Mouse (Mus musculus) neural tube, embryonic 14.5 days (tissue): ENCODE data around the gene Tbl1xr1. TPM values are rescaled to one million over a fixed set of nuclear protein-coding genes. Genes with fewer than 3 reads are reported as not detected.

ENCODE experiments used
- ATAC-seq: fragments of 200-750 bp; cut with Nextera tagmentation; 2 replicates; pipeline ENCODE4 v1.8.0; 2017; ENCODE audit warnings: low read depth, mild to moderate bottlenecking, moderate TSS enrichment, moderate library complexity
- H3K27ac ChIP-seq: fragments of 300-500 bp; sonication (generic); 2 replicates; pipeline ENCODE4 v1.5.1; 2014; ENCODE audit warnings: low read depth, mild to moderate bottlenecking, control low read depth, low read length, moderate library complexity, mixed read lengths
- H3K27me3 ChIP-seq: fragments of 300-500 bp; sonication (generic); 2 replicates; pipeline ENCODE4 v1.6.1; 2014; ENCODE audit warnings: low read length; ENCODE audit not compliant: control insufficient read depth, insufficient read depth
- H3K36me3 ChIP-seq: fragments of 300-500 bp; sonication (generic); 2 replicates; pipeline ENCODE4 v1.6.1; 2014; ENCODE audit warnings: low read length, mixed read lengths; ENCODE audit not compliant: control insufficient read depth, insufficient read depth
- H3K4me1 ChIP-seq: fragments of 300-500 bp; sonication (generic); 2 replicates; pipeline ENCODE4 v1.6.1; 2014; ENCODE audit warnings: low read length; ENCODE audit not compliant: control insufficient read depth, insufficient read depth
- H3K4me2 ChIP-seq: fragments of 300-500 bp; sonication (generic); 2 replicates; pipeline ENCODE4 v1.6.1; 2014; ENCODE audit warnings: mild to moderate bottlenecking, low read depth, low read length, control low read depth
- H3K4me3 ChIP-seq: fragments of 300-500 bp; sonication (generic); 2 replicates; pipeline ENCODE4 v1.5.1; 2014; ENCODE audit warnings: low read depth, low read length, control low read depth, mixed read lengths
- H3K9ac ChIP-seq: fragments of 300-500 bp; sonication (generic); replicated peaks from 2 replicates; pipeline ENCODE4 v1.6.1; 2014; ENCODE audit warnings: low read depth, mild to moderate bottlenecking, control low read depth, low read length, mixed read lengths
- H3K9me3 ChIP-seq: fragments of 300-500 bp; sonication (generic); 2 replicates; pipeline ENCODE4 v1.6.1; 2016; ENCODE audit warnings: low read length; ENCODE audit not compliant: control insufficient read depth
- WGBS: fragments of 180-500 bp; shearing (Covaris S2); extraction: QIAGEN DNeasy Blood & Tissue Kit; methylation state at CpG from one replicate; pipeline ENCODE4 v1.1.7; 2014; 5-methylcytosine and 5-hydroxymethylcytosine counted together
- polyA plus RNA-seq: library from polyadenylated mRNA; unstranded; fragments of >200 nt; fragmentation: Nextera tagmentation; extraction: Ambion mirVana; gene quantifications from 2 replicates; pipeline ENCODE4 v1.2.1, GENCODE M21; 2014

Tbl1xr1 gene
- polyA plus RNA-seq, 1 experiment from 2014 or later: 27.4 TPM

DNA sequence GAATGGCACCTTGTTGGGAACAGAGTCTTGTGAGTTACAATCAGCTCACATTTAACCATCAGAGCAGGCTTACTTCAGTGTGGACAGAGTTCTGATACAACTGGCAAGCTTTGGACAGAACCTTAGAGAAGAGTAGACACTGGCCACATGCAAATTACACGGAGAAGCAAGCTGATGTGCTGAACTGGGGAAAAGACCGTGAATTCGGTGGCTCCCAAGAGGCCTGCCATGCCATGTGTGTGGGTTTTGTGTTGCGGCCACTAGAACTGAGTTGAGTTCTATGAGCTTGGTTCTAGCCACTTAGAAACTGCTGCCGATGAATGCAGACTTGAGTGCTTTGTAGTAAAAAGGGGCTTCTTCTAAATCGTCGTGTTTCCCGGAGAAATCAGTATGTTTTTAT is 95.1 kb downstream of the Tbl1xr1 start:
- Histone ChIP-seq H3K36me3 (no peaks in the 10 kb centered on the region), H3K4me1 (no peaks in the 10 kb centered on the region), H3K4me3 (no peak overlapping the region), H3K4me2 (no peak overlapping the region), H3K27ac (no peak overlapping the region), H3K9me3 (no peaks in the 10 kb centered on the region), H3K27me3 (no peaks in the 10 kb centered on the region), H3K9ac (no peak overlapping the region)
- 89% methylated on average over 8 of the region's 8 CpGs for WGBS
- no peak for ATAC-seq

DNA sequence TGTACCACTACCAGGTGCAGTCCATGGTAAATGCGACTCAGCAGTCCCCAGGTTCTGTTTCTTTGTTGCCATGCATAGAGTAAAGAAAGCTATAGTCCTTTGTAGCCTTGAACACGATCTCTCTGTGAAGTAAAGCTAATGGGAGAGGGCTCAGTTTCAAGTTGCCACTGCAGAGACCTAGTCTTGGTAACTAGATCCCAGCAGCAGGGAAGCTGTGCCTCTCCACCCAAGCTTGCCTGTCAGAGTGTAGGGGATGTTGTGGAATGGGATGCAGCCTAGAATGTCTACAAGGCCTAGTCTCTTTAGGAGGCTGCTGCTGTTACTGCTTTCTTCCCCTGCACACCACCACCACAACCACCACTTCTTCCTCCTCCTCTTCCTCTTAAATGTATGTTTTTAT is 96.0 kb downstream of the Tbl1xr1 start:
- H3K4me2 ChIP-seq: no peak overlapping the region
- no peaks in the 10 kb centered on the region for H3K9me3 ChIP-seq
- H3K27ac ChIP-seq: no peak overlapping the region
- no peak overlapping the region for H3K9ac ChIP-seq
- no peaks in the 10 kb centered on the region for H3K27me3 ChIP-seq
- WGBS: 65% methylated on average over 2 of the region's 2 CpGs
- H3K4me1 ChIP-seq: no peaks in the 10 kb centered on the region
- ATAC-seq: no peak
- no peaks in the 10 kb centered on the region for H3K36me3 ChIP-seq
- no peak overlapping the region for H3K4me3 ChIP-seq

- Histone ChIP-seq H3K4me2 (no peak overlapping the region), H3K9ac (no peak overlapping the region), H3K4me1 (no peaks in the 10 kb centered on the region), H3K27ac (no peak overlapping the region), H3K4me3 (no peak overlapping the region), H3K27me3 (no peaks in the 10 kb centered on the region), H3K36me3 (no peaks in the 10 kb centered on the region), H3K9me3 (no peaks in the 10 kb centered on the region)
- 0 out of 2 replicates have a peak, but pooled peaks have one; percentile 22 for ATAC-seq
- 89% methylated on average over 5 of the region's 5 CpGs for WGBS
Measured at GRCm38 (mm10) chr3:22173171-22173570, 96.7 kb downstream of the Tbl1xr1 start.

DNA sequence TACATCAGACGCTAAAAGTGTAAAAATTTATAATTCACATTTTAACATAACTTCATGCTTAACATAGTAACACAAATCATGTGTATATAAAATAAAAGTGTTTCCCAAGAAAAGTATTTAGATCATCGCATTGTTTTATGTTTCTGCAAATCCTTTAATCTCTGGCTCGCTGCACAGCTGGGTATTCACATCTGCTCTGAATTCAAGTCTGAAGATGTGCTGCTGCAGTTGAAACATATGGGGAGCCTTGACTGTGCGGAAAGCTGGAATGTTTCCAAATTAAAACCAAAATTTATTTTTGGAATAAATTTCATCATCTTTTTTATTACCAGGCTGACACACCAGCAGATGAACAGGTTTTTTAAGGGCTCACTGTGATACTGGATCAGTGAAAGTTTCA is 97.8 kb downstream of the Tbl1xr1 start:
- Histone ChIP-seq H3K4me1 (no peaks in the 10 kb centered on the region), H3K4me2 (no peak overlapping the region), H3K36me3 (no peaks in the 10 kb centered on the region), H3K4me3 (no peak overlapping the region), H3K9ac (no peak overlapping the region), H3K27me3 (no peaks in the 10 kb centered on the region), H3K9me3 (no peaks in the 10 kb centered on the region), H3K27ac (no peak overlapping the region)
- ATAC-seq: no peak
- WGBS: 70% methylated on average over 4 of the region's 4 CpGs

DNA sequence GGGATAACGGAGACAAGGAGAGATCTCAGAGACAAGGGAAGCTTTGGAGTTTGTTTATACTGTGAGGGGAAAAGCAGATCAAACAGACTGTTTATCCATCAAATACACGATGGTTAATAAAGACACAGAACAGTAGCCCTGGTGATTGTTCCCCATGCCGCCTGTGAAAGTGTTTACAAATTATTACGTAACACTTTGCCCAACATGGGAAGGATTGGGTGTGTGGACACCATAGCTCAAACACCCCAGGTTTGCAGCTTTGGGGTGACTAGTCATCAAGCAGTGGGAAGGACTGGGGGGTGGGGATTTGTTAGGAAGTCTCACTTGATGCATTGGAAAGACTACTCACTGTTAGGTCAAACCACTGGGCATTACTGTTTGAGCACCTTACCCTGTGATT is 103.6 kb downstream of the Tbl1xr1 start:
- Histone ChIP-seq H3K9me3 (no peaks in the 10 kb centered on the region), H3K4me3 (no peak overlapping the region), H3K4me2 (no peak overlapping the region), H3K4me1 (no peaks in the 10 kb centered on the region), H3K36me3 (no peaks in the 10 kb centered on the region), H3K9ac (no peak overlapping the region), H3K27me3 (no peaks in the 10 kb centered on the region), H3K27ac (no peak overlapping the region)
- ATAC-seq: no peak
- 89% methylated on average over 3 of the region's 4 CpGs for WGBS

- no peak overlapping the region for H3K4me2 ChIP-seq
- ATAC-seq: no peak
- H3K4me3 ChIP-seq: no peak overlapping the region
- H3K4me1 ChIP-seq: no peaks in the 10 kb centered on the region
- H3K9ac ChIP-seq: no peak overlapping the region
- H3K27ac ChIP-seq: no peak overlapping the region
- no peaks in the 10 kb centered on the region for H3K36me3 ChIP-seq
- no peaks in the 10 kb centered on the region for H3K27me3 ChIP-seq
- WGBS: 95% methylated on average over 2 of the region's 2 CpGs
- no peaks in the 10 kb centered on the region for H3K9me3 ChIP-seq
Measured at GRCm38 (mm10) chr3:22181026-22181425, 104.6 kb downstream of the Tbl1xr1 start.

GRCm38 (mm10) chr3:22185265-22185664 is 108.8 kb downstream of the Tbl1xr1 start:
- H3K27ac ChIP-seq: no peak overlapping the region
- H3K9ac ChIP-seq: no peak overlapping the region
- no peak overlapping the region for H3K4me2 ChIP-seq
- ATAC-seq: no peak
- no peaks in the 10 kb centered on the region for H3K9me3 ChIP-seq
- H3K4me1 ChIP-seq: no peaks in the 10 kb centered on the region
- WGBS: 95% methylated on average over 4 of the region's 4 CpGs
- H3K36me3 ChIP-seq: no peaks in the 10 kb centered on the region
- no peak overlapping the region for H3K4me3 ChIP-seq
- H3K27me3 ChIP-seq: no peaks in the 10 kb centered on the region

GRCm38 (mm10) chr3:22190498-22190897 is 114.0 kb downstream of the Tbl1xr1 start:
- Histone ChIP-seq H3K9me3 (no peaks in the 10 kb centered on the region), H3K36me3 (peaks cover 19% of the 10 kb centered on the region), H3K9ac (no peak overlapping the region), H3K4me1 (no peaks in the 10 kb centered on the region), H3K4me3 (no peak overlapping the region), H3K4me2 (no peak overlapping the region), H3K27ac (no peak overlapping the region), H3K27me3 (no peaks in the 10 kb centered on the region)
- peak; percentile 82; the same call in 1 of the 2 replicates for ATAC-seq

DNA sequence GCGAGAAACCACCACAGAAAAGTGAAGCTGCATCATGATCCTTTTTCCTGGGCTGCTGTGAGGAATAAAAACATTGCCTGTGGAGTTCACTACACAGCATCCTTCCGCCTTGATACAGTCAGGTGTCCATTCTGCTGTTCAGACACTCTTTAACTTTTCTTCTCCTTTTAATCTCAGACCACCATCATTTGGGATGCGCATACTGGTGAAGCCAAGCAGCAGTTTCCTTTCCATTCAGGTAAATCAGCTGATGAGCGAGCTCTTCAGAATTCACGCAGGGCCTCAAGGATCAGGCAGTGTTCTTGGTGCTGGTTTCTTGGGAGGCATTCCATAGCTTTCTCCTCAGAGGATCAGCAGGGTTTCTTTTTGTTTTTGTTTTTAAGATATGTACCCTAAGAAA is 116.5 kb downstream of the Tbl1xr1 start:
- ATAC-seq: no peak
- Histone ChIP-seq H3K36me3 (peaks cover 19% of the 10 kb centered on the region), H3K4me3 (no peak overlapping the region), H3K27me3 (no peaks in the 10 kb centered on the region), H3K9me3 (no peaks in the 10 kb centered on the region), H3K27ac (no peak overlapping the region), H3K4me2 (no peak overlapping the region), H3K9ac (no peak overlapping the region), H3K4me1 (no peaks in the 10 kb centered on the region)
- 91% methylated on average over 5 of the region's 5 CpGs for WGBS
